Mouse (Mus musculus) ES-Bruce4 (cell line): ENCODE results near the gene Dock9.

Experiments used
- CTCF ChIP-seq: IDR thresholded peaks from one replicate; pipeline ENCODE4 v1.8.1; 2011; ENCODE audit warnings: low read depth, low read length
- POLR2A ChIP-seq: IDR thresholded peaks from one replicate; pipeline ENCODE4 v1.8.1; 2011; ENCODE audit warnings: low read length; ENCODE audit not compliant: insufficient read depth

- TF ChIP-seq CTCF (no peak), POLR2A (no peak)
These were observed 50.3 kb downstream of the Dock9 start for GRCm38 (mm10) chr14:121747360-121747759.
